Mouse (Mus musculus): ENCODE data around the gene Ahnak.

DNA sequence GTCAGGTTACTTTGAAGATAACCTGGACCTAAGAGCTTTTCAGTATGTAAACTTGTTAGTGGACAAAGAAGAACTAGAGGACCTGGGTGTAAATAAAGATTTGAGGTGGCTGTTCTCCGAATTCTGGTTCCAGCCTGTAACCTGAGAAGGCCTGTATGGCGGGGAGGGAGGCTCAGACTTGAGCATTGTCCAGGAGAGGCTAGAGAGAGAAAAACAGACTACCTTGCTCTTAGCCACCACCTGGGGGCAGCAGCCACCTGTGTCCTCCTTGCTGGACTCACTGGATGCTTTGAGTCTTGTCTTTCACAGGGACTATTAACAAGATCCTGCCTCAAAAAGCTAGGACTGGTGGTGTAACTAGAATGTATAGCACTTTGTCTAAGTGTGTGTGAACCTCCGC, 12.5 kb upstream of the Ahnak start:
- TF ChIP-seq SIN3A (IDR thresholded peaks at IDR 0.05; ENCODE audit: low read length) (no peak), GATA1 (IDR thresholded peaks at IDR 0.05; ENCODE audit: low read depth, low read length) (no peak)

Measured in MEL (cell line).